Mouse (Mus musculus) liver, embryonic 14.5 days (tissue): ENCODE results near the gene Reep6.

Experiments used
- CTCF ChIP-seq: IDR thresholded peaks from 2 replicates; pipeline ENCODE4 v1.5.1; 2016; ENCODE audit warnings: antibody characterized with exemption, low read depth, control low read depth
- EP300 ChIP-seq: IDR thresholded peaks from 2 replicates; pipeline ENCODE4 v1.6.1; 2016; ENCODE audit warnings: antibody characterized with exemption, low read depth

- TF ChIP-seq EP300 = no peak
- TF ChIP-seq CTCF = no peak
Observed at GRCm38 (mm10) chr10:80311560-80311959, 18.2 kb upstream of the Reep6 start.
